Mouse (Mus musculus): Measurements from ENCODE around the gene Shank3. TPM values are rescaled to one million over a fixed set of nuclear protein-coding genes. Genes with fewer than 3 reads are reported as not detected.

Shank3 gene
- polyA plus RNA-seq, 1 experiment from 2014 or later = 1.4 TPM

DNA sequence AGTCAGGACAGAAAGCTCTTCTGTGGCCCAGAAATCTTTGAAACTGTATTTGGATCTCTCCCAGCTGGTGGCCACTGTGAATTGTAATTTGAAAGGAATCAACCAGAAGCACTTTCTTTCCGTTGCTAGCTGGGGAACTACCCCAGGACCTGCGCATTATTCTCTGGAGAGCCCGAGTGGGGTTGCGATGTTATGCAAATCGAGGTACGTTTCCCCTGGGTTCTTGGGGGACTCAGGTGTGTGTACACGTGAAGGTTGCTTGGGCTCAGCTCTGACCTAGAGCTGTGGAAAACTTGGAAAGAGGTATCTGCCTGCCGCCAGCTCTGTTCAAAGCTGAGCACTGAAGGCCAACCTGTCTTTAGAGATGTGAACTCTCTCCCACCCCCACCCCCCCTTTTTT lies 21.6 kb upstream of the Shank3 start:
- H3K27ac ChIP-seq = 0 out of 2 replicates have a peak overlapping the region, but pooled peaks have one; percentile 20

DNA sequence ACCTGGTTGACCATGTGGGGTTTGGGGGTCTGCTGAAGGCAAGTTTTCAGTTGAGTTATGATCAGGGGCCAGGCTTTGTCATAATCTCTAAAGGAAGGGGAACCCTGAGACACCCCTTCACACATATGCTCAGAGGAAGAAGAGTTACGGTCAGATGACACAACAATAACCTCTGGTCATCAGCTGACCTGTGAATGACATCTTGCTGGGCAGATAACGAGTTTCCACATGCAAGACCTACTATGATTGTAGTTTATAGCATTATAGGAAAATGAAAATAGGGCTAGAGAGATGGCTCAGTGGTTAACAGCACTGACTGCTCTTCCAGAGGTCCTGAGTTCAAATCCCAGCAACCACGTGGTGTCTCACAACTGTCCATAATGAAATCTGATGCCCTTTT lies 20.8 kb upstream of the Shank3 start:
- WGBS = 86% methylated on average over 3 of the region's 3 CpGs
- Histone ChIP-seq H3K9ac (no peak overlapping the region), H3K4me2 (no peak overlapping the region), H3K27me3 (no peaks in the 10 kb centered on the region), H3K9me3 (replicated peaks) (no peaks in the 10 kb centered on the region), H3K4me1 (replicated peaks) (peaks cover 19% of the 10 kb centered on the region), H3K36me3 (no peaks in the 10 kb centered on the region), H3K4me3 (no peak overlapping the region), H3K27ac (no peak overlapping the region)
- ATAC-seq (replicated peaks; ENCODE audit: insufficient number of reproducible peaks, insufficient read depth, low FRiP score, low read depth) = no peak

More for the DNA sequence above, 21.6 kb upstream of the Shank3 start:
- no peaks in the 10 kb centered on the region for H3K27me3 ChIP-seq
- WGBS = 65% methylated on average over 8 of the region's 8 CpGs
- 0 out of 2 replicates have a peak overlapping the region, but pooled peaks have one; percentile 4 for H3K4me2 ChIP-seq
- peaks cover 19% of the 10 kb centered on the region for H3K4me1 ChIP-seq (replicated peaks)
- H3K36me3 ChIP-seq = no peaks in the 10 kb centered on the region
- H3K9ac ChIP-seq = no peak overlapping the region
- no peaks in the 10 kb centered on the region for H3K9me3 ChIP-seq (replicated peaks)
- no peak overlapping the region for H3K4me3 ChIP-seq
- ATAC-seq (replicated peaks; ENCODE audit: insufficient number of reproducible peaks, insufficient read depth, low FRiP score, low read depth) = no peak

DNA sequence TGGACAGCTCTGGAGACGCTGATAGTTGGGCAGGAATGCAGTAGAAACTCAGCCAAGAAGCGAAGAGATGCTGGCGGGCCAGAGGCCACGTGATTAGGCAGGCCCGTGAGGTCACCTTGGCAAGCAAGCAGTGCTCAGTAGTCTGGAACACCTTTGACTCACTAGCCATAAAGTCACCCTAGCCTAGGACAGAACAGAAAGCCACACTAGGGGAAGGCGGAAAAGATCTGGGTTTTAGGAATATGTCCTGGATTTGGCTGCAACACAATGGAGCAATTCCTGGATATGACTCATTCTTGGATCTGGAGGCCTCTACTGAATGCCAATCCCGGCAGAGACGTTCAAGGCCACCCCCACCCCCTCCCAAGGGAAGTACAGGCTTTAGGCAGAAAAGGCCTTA lies 18.8 kb upstream of the Shank3 start:
- peaks cover 16% of the 10 kb centered on the region for H3K4me1 ChIP-seq (replicated peaks)
- 35% methylated on average over 8 of the region's 8 CpGs for WGBS
- peak; percentile 50 for ATAC-seq (replicated peaks; ENCODE audit: insufficient number of reproducible peaks, insufficient read depth, low FRiP score, low read depth)
- H3K9me3 ChIP-seq (replicated peaks) = no peaks in the 10 kb centered on the region
- H3K9ac ChIP-seq = no peak overlapping the region
- peak overlapping the region; percentile 82 for H3K27ac ChIP-seq
- no peak overlapping the region; the same call in 1 of the 2 replicates for H3K4me2 ChIP-seq
- no peaks in the 10 kb centered on the region for H3K27me3 ChIP-seq
- no peak overlapping the region for H3K4me3 ChIP-seq
- H3K36me3 ChIP-seq = no peaks in the 10 kb centered on the region

DNA sequence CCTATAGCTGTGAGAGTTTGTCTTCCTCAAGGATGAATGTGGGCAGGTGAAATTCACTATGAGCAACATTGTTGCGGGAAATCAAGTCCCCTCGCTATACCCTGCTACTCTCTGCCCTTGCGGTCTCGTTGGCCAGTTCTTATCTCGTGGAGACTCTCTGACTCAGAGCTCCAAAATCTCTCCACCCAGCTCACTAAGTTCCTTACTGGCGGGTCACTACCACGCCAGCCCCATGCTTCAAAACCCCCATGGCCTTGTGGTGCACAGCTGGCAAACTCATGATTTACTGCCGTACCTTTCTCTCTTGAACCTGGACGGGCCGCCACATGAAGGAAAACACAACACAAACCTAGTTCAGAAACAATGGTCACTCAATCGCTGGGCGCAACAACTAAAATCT lies 11.2 kb upstream of the Shank3 start:
- Histone ChIP-seq H3K4me3 (no peak overlapping the region), H3K4me2 (no peak overlapping the region), H3K36me3 (no peaks in the 10 kb centered on the region), H3K27ac (no peak overlapping the region), H3K4me1 (replicated peaks) (0 out of 2 replicates have a peak, but pooled peaks cover 2% of the 10 kb centered on the region), H3K9ac (no peak overlapping the region), H3K9me3 (replicated peaks) (no peaks in the 10 kb centered on the region), H3K27me3 (no peaks in the 10 kb centered on the region)
- no peak for ATAC-seq (replicated peaks; ENCODE audit: insufficient number of reproducible peaks, insufficient read depth, low FRiP score, low read depth)
- WGBS = 52% methylated on average over 12 of the region's 12 CpGs

DNA sequence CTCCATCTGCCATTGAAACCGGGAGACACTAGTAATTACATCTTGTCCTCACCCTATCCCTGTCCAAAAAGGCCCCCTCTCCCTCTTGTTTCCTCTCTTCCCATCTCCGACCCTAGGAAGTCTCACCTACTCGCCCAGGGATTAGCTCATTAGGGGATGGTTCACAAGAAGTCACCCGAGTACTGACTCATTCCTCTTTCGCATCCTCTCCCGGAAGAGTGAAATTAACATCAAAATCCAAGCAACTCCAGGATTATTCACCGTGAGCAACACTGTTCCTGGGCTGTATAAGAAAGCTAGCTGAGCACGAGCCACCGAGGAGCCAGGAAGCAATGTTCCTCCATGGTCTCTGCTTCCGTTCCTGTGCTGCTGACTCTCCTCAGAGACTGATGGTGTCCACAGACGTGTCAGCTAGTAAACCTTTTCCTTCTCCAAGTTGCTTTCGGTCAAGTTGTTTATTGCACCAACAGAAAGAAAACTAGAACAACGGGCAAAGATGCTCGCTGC lies 10.8 kb upstream of the Shank3 start:
- H3K4me1 ChIP-seq (replicated peaks) = 0 out of 2 replicates have a peak, but pooled peaks cover 2% of the 10 kb centered on the region
- H3K4me3 ChIP-seq = no peak overlapping the region
- H3K9ac ChIP-seq = no peak overlapping the region
- no peaks in the 10 kb centered on the region for H3K9me3 ChIP-seq (replicated peaks)
- H3K4me2 ChIP-seq = no peak overlapping the region
- H3K36me3 ChIP-seq = no peaks in the 10 kb centered on the region
- no peak overlapping the region for H3K27ac ChIP-seq
- WGBS = 33% methylated on average over 14 of the region's 14 CpGs
- H3K27me3 ChIP-seq = no peaks in the 10 kb centered on the region
- no peak for ATAC-seq (replicated peaks; ENCODE audit: insufficient number of reproducible peaks, insufficient read depth, low FRiP score, low read depth)

DNA sequence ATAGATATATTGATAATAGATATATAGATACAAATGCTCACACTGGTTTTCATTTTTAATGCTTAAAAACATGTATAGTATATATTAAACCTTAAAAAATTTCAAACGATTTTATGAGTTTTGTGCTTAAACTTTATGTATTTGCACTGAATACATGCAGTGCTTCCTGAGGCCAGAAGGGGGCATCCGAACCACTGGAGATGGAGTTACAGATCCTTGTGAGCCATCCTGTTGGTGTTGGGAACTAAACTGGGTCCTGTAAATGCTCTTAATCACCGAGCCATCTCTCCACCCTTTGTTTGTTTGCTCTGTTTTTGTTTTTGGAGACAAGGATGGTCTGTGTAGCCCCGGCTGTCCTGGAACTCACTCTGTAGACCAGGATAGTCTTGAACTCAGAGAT lies 4.5 kb upstream of the Shank3 start:
- WGBS = 77% methylated on average over 4 of the region's 4 CpGs
- ATAC-seq (replicated peaks; ENCODE audit: insufficient number of reproducible peaks, insufficient read depth, low FRiP score, low read depth) = no peak

DNA sequence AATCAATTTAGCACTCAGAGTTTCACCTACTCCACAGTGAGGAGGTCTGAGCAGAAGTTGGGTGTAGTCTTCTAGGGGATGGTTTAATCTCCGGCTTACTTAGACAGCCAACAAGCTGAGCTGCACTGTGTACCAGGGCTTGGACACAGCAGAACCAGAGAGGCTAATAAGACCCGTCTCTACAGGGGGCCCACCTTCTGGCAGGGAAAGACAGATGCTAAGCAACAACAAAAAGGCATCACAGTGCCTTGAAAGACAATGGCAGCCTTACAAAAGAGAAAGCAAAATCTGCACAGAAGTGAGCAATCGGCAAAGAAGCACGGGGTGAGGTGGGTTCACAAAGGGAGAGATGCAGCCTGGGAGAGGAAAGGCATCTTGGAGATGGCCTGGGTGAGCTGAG lies 3.3 kb upstream of the Shank3 start:
- Histone ChIP-seq H3K27me3 (peaks cover 37% of the 10 kb centered on the region), H3K27ac (peak overlapping the region; percentile 69; the same call in 1 of the 2 replicates)
- 73% methylated on average over 4 of the region's 4 CpGs for WGBS

More for the DNA sequence above, 4.5 kb upstream of the Shank3 start:
- Histone ChIP-seq H3K9ac (no peak overlapping the region), H3K36me3 (no peaks in the 10 kb centered on the region), H3K4me1 (replicated peaks) (peaks cover 19% of the 10 kb centered on the region), H3K27me3 (peaks cover 27% of the 10 kb centered on the region), H3K9me3 (replicated peaks) (no peaks in the 10 kb centered on the region), H3K4me2 (no peak overlapping the region), H3K4me3 (no peak overlapping the region), H3K27ac (no peak overlapping the region)

DNA sequence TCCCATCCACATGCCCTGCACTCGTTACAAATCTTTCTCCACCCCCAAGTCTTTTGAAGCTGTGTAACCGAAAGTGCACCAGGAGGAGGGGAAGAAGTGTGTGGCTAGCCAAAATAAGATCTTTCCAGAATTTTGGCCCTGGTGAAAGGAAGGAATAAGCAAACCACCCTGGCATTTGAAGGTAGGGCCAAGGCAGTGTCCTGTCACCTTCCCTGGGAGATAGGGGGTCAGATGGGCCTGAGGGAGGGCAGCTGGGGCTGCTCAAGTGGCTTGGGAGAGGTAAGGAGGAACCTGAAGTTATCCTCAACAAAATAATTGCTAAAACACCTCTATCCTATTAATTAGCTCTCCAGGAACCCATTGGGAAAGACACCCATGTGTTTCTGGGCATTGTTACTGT lies 2.6 kb upstream of the Shank3 start:
- Histone ChIP-seq H3K4me1 (replicated peaks) (peaks cover 28% of the 10 kb centered on the region), H3K36me3 (no peaks in the 10 kb centered on the region), H3K9me3 (replicated peaks) (no peaks in the 10 kb centered on the region), H3K4me3 (no peak overlapping the region), H3K9ac (no peak overlapping the region), H3K4me2 (no peak overlapping the region), H3K27me3 (peaks cover 44% of the 10 kb centered on the region), H3K27ac (peak overlapping the region; percentile 69)
- ATAC-seq (replicated peaks; ENCODE audit: insufficient number of reproducible peaks, insufficient read depth, low FRiP score, low read depth) = no peak
- WGBS = 44% methylated on average over 2 of the region's 2 CpGs

More for the DNA sequence above, 3.3 kb upstream of the Shank3 start:
- no peak overlapping the region for H3K4me3 ChIP-seq
- no peak overlapping the region for H3K9ac ChIP-seq
- no peak for ATAC-seq (replicated peaks; ENCODE audit: insufficient number of reproducible peaks, insufficient read depth, low FRiP score, low read depth)
- H3K4me1 ChIP-seq (replicated peaks) = peaks cover 28% of the 10 kb centered on the region
- H3K9me3 ChIP-seq (replicated peaks) = no peaks in the 10 kb centered on the region
- H3K36me3 ChIP-seq = no peaks in the 10 kb centered on the region
- no peak overlapping the region for H3K4me2 ChIP-seq

DNA sequence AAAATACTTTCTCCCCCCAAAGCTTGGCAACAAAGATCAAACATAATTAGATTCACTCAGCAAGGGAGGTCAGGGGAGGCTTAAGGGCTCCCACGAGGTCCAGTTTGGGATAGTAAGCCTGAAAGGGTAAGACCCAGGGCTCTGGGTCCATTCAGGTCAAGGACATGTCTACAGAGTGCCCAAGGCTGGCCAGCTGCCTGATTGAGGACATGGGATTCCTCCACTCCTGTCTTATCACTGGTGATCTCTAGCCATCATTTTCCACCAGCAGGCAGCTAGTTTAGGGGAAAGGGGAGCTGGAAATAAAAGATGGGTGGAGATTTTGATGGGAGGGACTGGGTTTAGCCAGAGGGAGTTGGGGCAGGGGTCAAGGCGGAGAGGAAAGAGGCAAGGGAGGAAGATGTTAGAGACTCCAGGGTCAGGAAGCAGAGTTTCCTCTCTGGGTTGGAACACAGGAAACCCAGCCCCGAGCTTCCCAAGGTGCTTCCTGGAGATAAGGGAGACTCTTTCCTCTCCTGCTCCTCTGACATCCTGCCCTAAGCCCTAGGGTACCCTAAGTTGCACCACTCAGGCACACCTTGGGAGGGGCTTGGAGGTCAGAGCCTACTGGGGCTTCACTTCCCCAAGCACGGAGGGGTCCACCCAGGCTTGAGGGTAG lies 1.9 kb upstream of the Shank3 start:
- Histone ChIP-seq H3K27me3 (peaks cover 51% of the 10 kb centered on the region), H3K4me1 (replicated peaks) (peaks cover 28% of the 10 kb centered on the region), H3K9me3 (replicated peaks) (no peaks in the 10 kb centered on the region), H3K4me2 (peak overlapping the region; percentile 89; the same call in 1 of the 2 replicates), H3K27ac (peak overlapping the region; percentile 78), H3K36me3 (no peaks in the 10 kb centered on the region), H3K9ac (no peak overlapping the region), H3K4me3 (peak overlapping the region; percentile 78)
- 20% methylated on average over 4 of the region's 4 CpGs for WGBS
- ATAC-seq (replicated peaks; ENCODE audit: insufficient number of reproducible peaks, insufficient read depth, low FRiP score, low read depth) = peak; percentile 70

DNA sequence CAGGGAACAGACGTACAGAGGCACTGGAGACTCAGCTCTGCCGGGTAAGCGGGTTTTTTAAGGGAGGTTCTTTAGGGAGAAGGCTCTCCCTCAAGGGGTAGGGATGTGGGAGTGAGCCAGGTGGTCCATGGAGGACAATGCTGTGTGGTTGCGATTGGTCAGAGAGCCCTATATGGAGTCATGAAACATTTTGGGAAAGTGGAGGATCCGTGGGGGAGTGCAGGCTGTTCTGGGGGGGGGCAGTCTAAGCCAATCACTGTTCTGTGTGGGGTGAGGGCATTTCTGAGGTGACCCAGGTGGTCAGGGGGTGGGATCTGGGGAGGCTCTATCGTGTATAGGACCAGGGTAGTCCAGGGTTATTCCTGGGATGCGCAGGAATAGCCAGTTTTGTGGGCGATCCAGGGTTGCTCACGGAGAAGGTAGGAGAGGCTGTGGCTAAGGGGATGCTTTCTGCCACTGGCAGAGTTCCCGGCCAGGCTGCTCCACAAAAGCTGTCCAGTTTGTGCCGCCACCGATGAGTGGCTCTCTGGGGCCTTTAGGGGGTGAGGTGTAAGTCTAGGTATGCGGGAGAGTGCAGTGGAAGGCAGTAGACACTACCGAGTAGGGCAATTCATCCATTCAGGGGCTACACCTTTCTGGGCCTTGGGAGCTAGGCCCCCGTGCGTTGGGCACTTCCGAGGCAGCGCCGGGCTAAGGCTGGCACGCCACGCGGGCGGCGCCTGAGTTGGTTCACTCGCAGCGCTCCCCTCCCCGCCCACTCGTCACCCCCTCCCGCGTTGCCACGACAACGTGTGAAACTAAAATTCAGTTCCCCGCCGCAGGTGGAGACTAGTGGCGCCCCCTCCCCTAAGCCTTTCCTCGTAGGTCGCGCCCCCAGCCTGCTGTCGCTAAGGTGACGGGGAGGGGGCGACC lies 1.1 kb upstream of the Shank3 start:
- H3K36me3 ChIP-seq = no peaks in the 10 kb centered on the region
- WGBS = 2% methylated on average over 41 of the region's 41 CpGs
- peak overlapping the region; percentile 78 for H3K27ac ChIP-seq
- H3K4me3 ChIP-seq = peak overlapping the region; percentile 78
- H3K27me3 ChIP-seq = peaks cover 51% of the 10 kb centered on the region
- no peaks in the 10 kb centered on the region for H3K9me3 ChIP-seq (replicated peaks)
- peak overlapping the region; percentile 61 for H3K9ac ChIP-seq
- peaks cover 28% of the 10 kb centered on the region for H3K4me1 ChIP-seq (replicated peaks)
- ATAC-seq (replicated peaks; ENCODE audit: insufficient number of reproducible peaks, insufficient read depth, low FRiP score, low read depth) = no peak
- H3K4me2 ChIP-seq = peak overlapping the region; percentile 89

DNA sequence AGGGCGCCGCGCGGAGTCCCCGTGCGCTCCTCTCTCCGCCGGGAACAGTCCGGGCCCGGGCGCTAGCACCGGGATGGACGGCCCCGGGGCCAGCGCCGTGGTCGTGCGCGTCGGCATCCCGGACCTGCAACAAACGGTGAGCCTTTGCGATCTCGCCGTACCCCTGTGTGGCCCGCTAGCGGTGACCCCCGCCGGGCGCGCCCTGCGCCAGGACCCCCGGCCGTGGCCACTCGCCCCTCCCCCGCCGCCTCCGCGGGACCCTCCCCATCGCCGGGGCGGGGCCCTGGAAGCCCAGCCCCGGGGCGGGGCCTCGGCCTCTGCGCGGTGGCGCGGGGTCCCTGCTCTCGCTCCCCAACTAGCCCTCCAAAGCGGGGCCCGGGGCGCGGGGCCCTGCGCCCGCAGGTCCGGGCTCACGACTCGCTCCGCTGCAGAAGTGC lies 379 bp downstream of the Shank3 start:
- peak overlapping the region; percentile 61 for H3K9ac ChIP-seq
- peak; percentile 42 for ATAC-seq (replicated peaks; ENCODE audit: insufficient number of reproducible peaks, insufficient read depth, low FRiP score, low read depth)
- peak overlapping the region; percentile 78 for H3K4me3 ChIP-seq
- WGBS = under 1% methylated on average over 44 of the region's 60 CpGs
- H3K27me3 ChIP-seq = peaks cover 51% of the 10 kb centered on the region
- H3K4me1 ChIP-seq (replicated peaks) = peaks cover 28% of the 10 kb centered on the region
- H3K9me3 ChIP-seq (replicated peaks) = no peaks in the 10 kb centered on the region
- H3K36me3 ChIP-seq = no peaks in the 10 kb centered on the region
- H3K27ac ChIP-seq = peak overlapping the region; percentile 78
- peak overlapping the region; percentile 89 for H3K4me2 ChIP-seq

Data from heart, embryonic 15.5 days (tissue).